Mouse (Mus musculus) hindbrain, embryonic 15.5 days (tissue): ENCODE results near the gene Upf2. TPM values are rescaled to one million over a fixed set of nuclear protein-coding genes. Genes with fewer than 3 reads are reported as not detected.
"Not testable (repeated sequence)": the region's sequence is repeated elsewhere in the genome, so short reads cannot be mapped to it uniquely, and the experiment has no call there.

Source experiments
- ATAC-seq: fragments of 200-750 bp; cut with Nextera tagmentation; 2 replicates; pipeline ENCODE4 v1.8.0; 2017; ENCODE audit warnings: low read depth, moderate number of reproducible peaks, moderate TSS enrichment; ENCODE audit not compliant: low FRiP score
- H3K27ac ChIP-seq: fragments of 300-500 bp; sonication (generic); replicated peaks from 2 replicates; pipeline ENCODE4 v1.5.1; 2015; ENCODE audit warnings: mild to moderate bottlenecking, inconsistent platforms
- H3K27me3 ChIP-seq: fragments of 300-500 bp; sonication (generic); 2 replicates; pipeline ENCODE4 v1.6.1; 2015; ENCODE audit warnings: control low read depth, inconsistent platforms
- H3K36me3 ChIP-seq: fragments of 300-500 bp; sonication (generic); 2 replicates; pipeline ENCODE4 v1.6.1; 2015; ENCODE audit warnings: control low read depth, inconsistent platforms
- H3K4me1 ChIP-seq: fragments of 300-500 bp; sonication (generic); replicated peaks from 2 replicates; pipeline ENCODE4 v1.6.1; 2015; ENCODE audit warnings: control low read depth, inconsistent platforms
- H3K4me2 ChIP-seq: fragments of 300-500 bp; sonication (generic); 2 replicates; pipeline ENCODE4 v1.6.1; 2015; ENCODE audit warnings: moderate library complexity, mild to moderate bottlenecking, inconsistent platforms
- H3K4me3 ChIP-seq: fragments of 300-500 bp; sonication (generic); 2 replicates; pipeline ENCODE4 v1.5.1; 2015; ENCODE audit warnings: mild to moderate bottlenecking, inconsistent platforms
- H3K9ac ChIP-seq: fragments of 300-500 bp; sonication (generic); 2 replicates; pipeline ENCODE4 v1.6.1; 2015; ENCODE audit warnings: inconsistent platforms
- H3K9me3 ChIP-seq: fragments of 300-500 bp; sonication (generic); 2 replicates; pipeline ENCODE4 v1.6.1; 2016; ENCODE audit warnings: control low read depth, inconsistent platforms
- WGBS: fragments of 180-500 bp; shearing (Covaris S2); methylation state at CpG from one replicate; pipeline ENCODE4 v1.1.7; 2015; 5-methylcytosine and 5-hydroxymethylcytosine counted together
- polyA plus RNA-seq: library from polyadenylated mRNA; unstranded; fragments of >200 nt; fragmentation: Nextera tagmentation; extraction: Ambion mirVana; gene quantifications from 2 replicates; pipeline ENCODE4 v1.2.1, GENCODE M21; 2015

The Upf2 gene
- polyA plus RNA-seq, 1 experiment from 2014 or later: 6.9 TPM

DNA sequence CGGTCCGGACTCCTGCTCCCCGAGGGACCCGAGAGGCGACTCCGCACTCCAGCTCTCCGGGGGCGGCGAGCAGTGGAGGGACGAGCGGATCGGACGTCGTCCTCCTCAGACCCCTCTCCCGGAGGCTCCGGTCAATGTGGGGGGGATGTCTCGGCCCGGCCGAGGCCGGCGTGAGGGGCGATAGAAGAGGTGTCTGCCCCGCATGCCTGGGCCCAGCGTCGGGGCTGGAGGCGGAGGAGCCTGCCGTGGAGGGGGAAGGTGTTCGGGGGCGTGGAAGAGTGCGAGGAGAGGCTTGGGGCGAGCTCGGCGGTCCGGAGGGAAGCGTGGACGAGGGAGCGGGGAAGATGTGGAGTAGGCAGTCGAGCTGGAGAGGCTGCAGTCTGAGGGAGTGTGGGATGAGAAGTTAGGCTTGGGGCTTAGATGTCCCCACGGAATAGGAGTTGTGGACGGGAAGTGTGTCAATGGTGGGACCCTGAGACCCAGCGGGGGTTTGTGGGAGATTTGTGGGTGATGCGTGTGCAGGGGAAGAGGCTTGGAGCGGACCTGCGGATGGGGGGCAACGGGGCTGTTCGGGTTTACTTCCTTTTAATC, 447 bp downstream of the Upf2 start:
- no peak; the same call in 1 of the 2 replicates for ATAC-seq
- WGBS: under 1% methylated on average over 45 of the region's 46 CpGs
- no peaks in the 10 kb centered on the region for H3K9me3 ChIP-seq
- no peaks in the 10 kb centered on the region for H3K36me3 ChIP-seq
- H3K27ac ChIP-seq: peak overlapping the region; percentile 90
- peak overlapping the region; percentile 96 for H3K4me3 ChIP-seq
- H3K4me1 ChIP-seq: peaks cover 18% of the 10 kb centered on the region
- peak overlapping the region; percentile 73 for H3K4me2 ChIP-seq
- no peaks in the 10 kb centered on the region for H3K27me3 ChIP-seq
- H3K9ac ChIP-seq: peak overlapping the region; percentile 88

DNA sequence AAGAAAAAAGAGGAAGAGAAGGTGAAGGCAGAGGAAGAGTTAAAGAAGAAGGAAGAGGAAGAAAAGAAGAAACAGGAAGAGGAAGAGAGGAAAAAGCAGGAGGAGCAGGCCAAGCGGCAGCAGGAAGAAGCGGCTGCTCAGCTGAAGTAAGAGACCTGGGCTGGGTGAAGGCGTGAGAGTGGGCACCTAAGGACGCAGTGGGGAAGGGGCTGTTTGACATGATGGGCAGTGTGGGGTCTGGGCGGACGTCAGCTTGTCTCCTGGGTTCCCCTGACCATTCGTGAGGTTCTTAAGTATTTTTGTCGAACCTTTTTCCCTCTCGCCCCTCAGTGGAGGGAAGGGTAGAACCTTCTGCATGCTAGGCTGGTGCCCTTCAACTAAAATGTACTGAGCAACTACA, 6.4 kb downstream of the Upf2 start:
- no peak overlapping the region for H3K4me2 ChIP-seq
- WGBS: 96% methylated on average over 9 of the region's 9 CpGs
- peaks cover 35% of the 10 kb centered on the region for H3K36me3 ChIP-seq
- H3K4me3 ChIP-seq: no peak overlapping the region
- H3K27ac ChIP-seq: no peak overlapping the region
- H3K27me3 ChIP-seq: no peaks in the 10 kb centered on the region
- H3K9ac ChIP-seq: no peak overlapping the region
- no peak for ATAC-seq
- H3K4me1 ChIP-seq: peaks cover 5% of the 10 kb centered on the region
- H3K9me3 ChIP-seq: no peaks in the 10 kb centered on the region

DNA sequence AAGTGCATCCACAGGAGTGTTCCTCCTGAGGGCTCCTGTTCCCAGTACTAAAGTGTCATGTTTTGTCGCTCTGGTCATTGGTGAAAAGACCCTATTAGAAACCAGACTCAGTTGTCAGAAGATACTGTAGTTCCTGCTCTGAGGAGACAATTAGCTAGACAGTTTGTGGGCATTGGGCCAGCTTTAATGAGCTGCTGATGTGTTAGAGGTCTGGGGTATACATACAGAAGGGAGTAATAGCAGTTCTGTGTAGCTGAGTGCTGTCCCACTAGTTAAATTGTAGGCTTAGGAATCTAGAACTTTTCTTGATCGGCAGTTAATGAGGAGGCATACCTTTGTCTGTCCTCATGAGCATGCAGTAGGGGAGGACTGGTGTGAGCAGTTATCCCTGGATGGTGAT, 11.0 kb downstream of the Upf2 start:
- Histone ChIP-seq H3K4me3 (no peak overlapping the region), H3K27me3 (no peaks in the 10 kb centered on the region), H3K4me2 (no peak overlapping the region), H3K9me3 (no peaks in the 10 kb centered on the region), H3K36me3 (peaks cover 42% of the 10 kb centered on the region), H3K27ac (no peak overlapping the region), H3K9ac (no peak overlapping the region), H3K4me1 (no peaks in the 10 kb centered on the region)
- ATAC-seq: no peak
- WGBS: 61% methylated on average over 2 of the region's 2 CpGs

GRCm38 (mm10) chr2:5963729-5964128, 12.5 kb downstream of the Upf2 start:
- H3K4me1 ChIP-seq, ATAC-seq, H3K27ac ChIP-seq, H3K9ac ChIP-seq, H3K9me3 ChIP-seq, H3K27me3 ChIP-seq, H3K4me2 ChIP-seq, H3K4me3 ChIP-seq: not testable (repeated sequence)
- WGBS: 88% methylated on average over 4 of the region's 4 CpGs
- peaks cover 30% of the 10 kb centered on the region for H3K36me3 ChIP-seq

GRCm38 (mm10) chr2:5965972-5966371, 14.7 kb downstream of the Upf2 start:
- no peak overlapping the region for H3K27ac ChIP-seq
- H3K27me3 ChIP-seq: no peaks in the 10 kb centered on the region
- no peak overlapping the region for H3K4me3 ChIP-seq
- 96% methylated on average over 3 of the region's 3 CpGs for WGBS
- H3K4me2 ChIP-seq: no peak overlapping the region
- no peak for ATAC-seq
- peaks cover 20% of the 10 kb centered on the region for H3K36me3 ChIP-seq
- no peaks in the 10 kb centered on the region for H3K9me3 ChIP-seq
- H3K9ac ChIP-seq: no peak overlapping the region
- H3K4me1 ChIP-seq: no peaks in the 10 kb centered on the region

DNA sequence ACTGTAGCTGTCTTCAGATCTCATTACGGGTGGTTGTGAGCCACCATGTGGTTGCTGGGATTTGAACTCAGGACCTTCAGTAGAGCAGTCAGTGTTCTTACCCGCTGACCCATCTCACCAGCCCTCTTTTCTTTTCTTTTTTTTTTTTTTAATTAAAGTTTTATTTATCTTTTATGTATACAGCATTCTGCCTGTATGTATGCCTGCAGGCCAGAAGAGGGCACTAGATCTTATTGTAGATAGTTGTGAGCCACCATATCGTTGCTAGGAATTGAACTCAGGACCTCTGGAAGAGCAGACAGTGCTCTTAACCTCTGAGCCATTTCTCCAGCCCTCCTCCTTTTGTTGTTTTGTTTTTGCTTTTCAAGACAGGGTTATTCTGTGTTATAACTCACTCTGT, 19.4 kb downstream of the Upf2 start:
- H3K27me3 ChIP-seq, H3K36me3 ChIP-seq, H3K4me2 ChIP-seq, H3K4me1 ChIP-seq, H3K27ac ChIP-seq, ATAC-seq, H3K9me3 ChIP-seq, H3K4me3 ChIP-seq, H3K9ac ChIP-seq: not testable (repeated sequence)
- WGBS: 94% methylated on average over 3 of the region's 3 CpGs

- no peak overlapping the region for H3K9ac ChIP-seq
- H3K27me3 ChIP-seq: no peaks in the 10 kb centered on the region
- 95% methylated on average over 4 of the region's 4 CpGs for whole genome bisulfite sequencing
- H3K4me2 ChIP-seq: no peak overlapping the region
- no peak overlapping the region for H3K4me3 ChIP-seq
- H3K9me3 ChIP-seq: no peaks in the 10 kb centered on the region
- no peak overlapping the region for H3K27ac ChIP-seq
- peaks cover 21% of the 10 kb centered on the region for H3K36me3 ChIP-seq
- no peaks in the 10 kb centered on the region for H3K4me1 ChIP-seq
- no peak for ATAC-seq
Observed at GRCm38 (mm10) chr2:5977532-5977931, 26.3 kb downstream of the Upf2 start.

- Histone ChIP-seq H3K4me3 (no peak overlapping the region), H3K4me2 (no peak overlapping the region), H3K9me3 (no peaks in the 10 kb centered on the region), H3K27ac (no peak overlapping the region), H3K27me3 (no peaks in the 10 kb centered on the region), H3K9ac (no peak overlapping the region), H3K4me1 (no peaks in the 10 kb centered on the region), H3K36me3 (0 out of 2 replicates have a peak, but pooled peaks cover 5% of the 10 kb centered on the region)
- no peak for ATAC-seq
- 23% methylated on average over 5 of the region's 5 CpGs for WGBS
Observed at GRCm38 (mm10) chr2:5995538-5995937, 44.3 kb downstream of the Upf2 start.

- Histone ChIP-seq H3K27ac (no peak overlapping the region), H3K9me3 (no peaks in the 10 kb centered on the region), H3K36me3 (no peaks in the 10 kb centered on the region), H3K4me2 (no peak overlapping the region), H3K27me3 (no peaks in the 10 kb centered on the region), H3K4me1 (no peaks in the 10 kb centered on the region), H3K9ac (no peak overlapping the region), H3K4me3 (no peak overlapping the region)
- 89% methylated on average over 3 of the region's 3 CpGs for WGBS
- ATAC-seq: no peak
Observed at GRCm38 (mm10) chr2:6003949-6004348, 52.7 kb downstream of the Upf2 start.

GRCm38 (mm10) chr2:6014532-6014931, 63.3 kb downstream of the Upf2 start:
- H3K27me3 ChIP-seq: no peaks in the 10 kb centered on the region
- H3K4me2 ChIP-seq: no peak overlapping the region
- H3K27ac ChIP-seq: no peak overlapping the region
- no peak overlapping the region for H3K4me3 ChIP-seq
- H3K9ac ChIP-seq: no peak overlapping the region
- H3K4me1 ChIP-seq: no peaks in the 10 kb centered on the region
- peaks cover 16% of the 10 kb centered on the region for H3K36me3 ChIP-seq
- WGBS: 93% methylated on average over 5 of the region's 5 CpGs
- no peaks in the 10 kb centered on the region for H3K9me3 ChIP-seq
- no peak for ATAC-seq

GRCm38 (mm10) chr2:6015182-6015581, 63.9 kb downstream of the Upf2 start:
- WGBS: 88% methylated on average over 6 of the region's 6 CpGs

DNA sequence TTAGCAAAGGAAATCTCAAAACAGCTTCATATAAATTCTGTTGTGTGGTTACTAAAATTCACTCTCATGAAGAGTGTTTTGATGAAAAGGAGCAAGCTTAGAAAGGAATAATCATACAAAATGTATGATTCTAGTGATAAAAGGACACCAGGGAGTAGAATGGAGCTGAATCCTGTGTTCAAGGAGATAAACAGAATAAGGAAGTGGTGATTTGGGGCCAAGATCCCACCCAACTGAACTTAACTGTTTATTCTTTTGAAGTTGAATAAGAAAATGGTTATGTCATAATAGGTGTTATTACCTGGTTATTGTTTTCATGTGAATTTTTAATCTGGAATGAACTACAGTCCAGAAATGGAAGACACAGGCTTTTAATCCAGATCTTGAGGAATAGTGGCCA, 69.3 kb downstream of the Upf2 start:
- Histone ChIP-seq H3K4me1 (no peaks in the 10 kb centered on the region), H3K4me3 (no peak overlapping the region), H3K4me2 (no peak overlapping the region), H3K27me3 (no peaks in the 10 kb centered on the region), H3K36me3 (peaks cover 31% of the 10 kb centered on the region), H3K27ac (no peak overlapping the region), H3K9me3 (no peaks in the 10 kb centered on the region), H3K9ac (no peak overlapping the region)
- no peak for ATAC-seq

More at GRCm38 (mm10) chr2:6015182-6015581, 63.9 kb downstream of the Upf2 start:
- H3K4me1 ChIP-seq, H3K27me3 ChIP-seq, H3K4me3 ChIP-seq, H3K9ac ChIP-seq, H3K4me2 ChIP-seq, H3K27ac ChIP-seq, H3K9me3 ChIP-seq, ATAC-seq: not testable (repeated sequence)
- H3K36me3 ChIP-seq: peaks cover 22% of the 10 kb centered on the region

DNA sequence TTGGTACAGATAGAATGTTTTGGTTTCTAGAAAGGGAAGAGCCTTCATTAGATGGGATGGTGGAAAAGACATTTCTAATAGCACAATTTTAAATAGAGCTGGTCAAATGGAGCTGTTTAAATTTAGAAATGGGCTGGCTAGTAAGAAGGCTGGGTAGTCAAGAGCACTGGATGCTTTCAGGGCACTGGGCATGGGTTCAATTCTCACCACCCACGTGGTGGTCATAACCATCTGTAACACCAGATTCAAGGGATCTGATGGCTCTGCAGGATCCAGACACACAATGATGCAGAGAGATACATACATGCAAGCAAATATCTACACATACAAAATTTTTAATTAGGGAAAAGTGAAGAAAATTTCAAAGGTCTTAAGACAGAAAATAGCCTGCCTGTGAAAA, 91.4 kb downstream of the Upf2 start:
- H3K4me1 ChIP-seq: no peaks in the 10 kb centered on the region
- no peak overlapping the region for H3K9ac ChIP-seq
- peaks cover 5% of the 10 kb centered on the region; the same call in 1 of the 2 replicates for H3K36me3 ChIP-seq
- H3K4me3 ChIP-seq: no peak overlapping the region
- WGBS: 96% methylated on average over 1 of the region's 1 CpGs
- no peaks in the 10 kb centered on the region for H3K9me3 ChIP-seq
- ATAC-seq: no peak
- H3K27ac ChIP-seq: no peak overlapping the region
- H3K27me3 ChIP-seq: no peaks in the 10 kb centered on the region
- no peak overlapping the region for H3K4me2 ChIP-seq
